Mouse (Mus musculus) lung, adult 2 months (tissue): Measurements from ENCODE around the gene Jpt2.

Experiments used
- CTCF ChIP-seq: fragments of 200-500 bp; IDR thresholded peaks from 2 replicates; pipeline ENCODE4 v1.5.1; 2011; ENCODE audit warnings: mild to moderate bottlenecking, low read length, control low read depth; ENCODE audit not compliant: insufficient read depth
- POLR2A ChIP-seq: fragments of 200-500 bp; IDR thresholded peaks from 2 replicates; pipeline ENCODE4 v1.6.1; 2011; ENCODE audit warnings: low read depth, mild to moderate bottlenecking, control low read depth, low read length, borderline replicate concordance; ENCODE audit errors: extremely low read depth

DNA sequence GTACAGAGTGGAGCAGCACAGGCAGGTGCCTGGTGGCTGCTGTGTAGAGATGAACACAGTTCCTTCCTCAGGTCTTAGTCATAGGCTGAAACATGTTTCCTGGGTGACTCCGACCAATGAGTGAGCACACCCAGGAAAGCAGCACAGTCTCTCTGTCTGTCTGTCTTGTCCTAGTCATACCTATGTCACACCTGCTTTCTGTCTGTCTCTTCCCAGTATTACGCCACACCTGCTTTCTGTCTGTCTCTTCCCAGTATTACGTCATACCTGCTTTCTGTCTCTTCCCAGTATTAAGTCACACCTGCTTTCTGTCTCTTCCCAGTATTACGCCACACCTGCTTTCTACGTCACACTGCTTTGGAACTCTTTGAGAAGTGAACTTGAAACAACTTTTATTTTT lies 12.3 kb downstream of the Jpt2 start:
- TF ChIP-seq POLR2A (no peak), CTCF (no peak)
